Mouse (Mus musculus): ENCODE results near the gene Tle4. TPM values are rescaled to one million over a fixed set of nuclear protein-coding genes. Genes with fewer than 3 reads are reported as not detected.
"Not testable (repeated sequence)": the region's sequence is repeated elsewhere in the genome, so short reads cannot be mapped to it uniquely, and the experiment has no call there.

Tle4 gene
- 40.4 and 41.3 TPM in 2 replicates for polyA plus RNA-seq (2015; fragmentation: Nextera tagmentation; extraction: Ambion mirVana)

- H3K4me3 ChIP-seq, result peak within 1 kb of the TSS; percentile 89
- peak within 1 kb of the TSS; percentile 74 for H3K4me2 ChIP-seq
- peaks cover 29% of the 10 kb centered on the region for H3K4me1 ChIP-seq
- H3K9ac ChIP-seq, result peak within 1 kb of the TSS; percentile 89
- H3K27me3 ChIP-seq (replicated peaks), result peaks cover 5% of the 10 kb centered on the region; the same call in 1 of the 2 replicates
- under 1% methylated on average over 71 of the region's 71 CpGs for WGBS
- no peaks in the 10 kb centered on the region for H3K9me3 ChIP-seq
- no peaks in the 10 kb centered on the region for H3K36me3 ChIP-seq (replicated peaks)
- peak; percentile 98 for ATAC-seq (replicated peaks)
- peak within 1 kb of the TSS; percentile 97 for H3K27ac ChIP-seq
These were observed at the start of gene Tle4 for GRCm38 (mm10) chr19:14597917-14598689. Tle4 (minus strand) TSS chr19:14598051.

GRCm38 (mm10) chr19:14645666-14646065 is 47.8 kb upstream of the Tle4 start:
- no peak for ATAC-seq (replicated peaks)
- Histone ChIP-seq H3K27me3 (replicated peaks) (no peaks in the 10 kb centered on the region), H3K27ac (no peak overlapping the region), H3K36me3 (replicated peaks) (no peaks in the 10 kb centered on the region), H3K4me3 (no peak overlapping the region), H3K4me2 (no peak overlapping the region), H3K9me3 (no peaks in the 10 kb centered on the region), H3K9ac (no peak overlapping the region), H3K4me1 (no peaks in the 10 kb centered on the region)
- WGBS, result 84% methylated on average over 2 of the region's 2 CpGs

GRCm38 (mm10) chr19:14644756-14645155 is 46.9 kb upstream of the Tle4 start:
- no peak overlapping the region for H3K4me3 ChIP-seq
- no peaks in the 10 kb centered on the region for H3K27me3 ChIP-seq (replicated peaks)
- 72% methylated on average over 3 of the region's 3 CpGs for WGBS
- no peaks in the 10 kb centered on the region for H3K4me1 ChIP-seq
- H3K9me3 ChIP-seq, result no peaks in the 10 kb centered on the region
- no peak for ATAC-seq (replicated peaks)
- H3K36me3 ChIP-seq (replicated peaks), result no peaks in the 10 kb centered on the region
- H3K27ac ChIP-seq, result no peak overlapping the region
- no peak overlapping the region for H3K4me2 ChIP-seq
- no peak overlapping the region for H3K9ac ChIP-seq

DNA sequence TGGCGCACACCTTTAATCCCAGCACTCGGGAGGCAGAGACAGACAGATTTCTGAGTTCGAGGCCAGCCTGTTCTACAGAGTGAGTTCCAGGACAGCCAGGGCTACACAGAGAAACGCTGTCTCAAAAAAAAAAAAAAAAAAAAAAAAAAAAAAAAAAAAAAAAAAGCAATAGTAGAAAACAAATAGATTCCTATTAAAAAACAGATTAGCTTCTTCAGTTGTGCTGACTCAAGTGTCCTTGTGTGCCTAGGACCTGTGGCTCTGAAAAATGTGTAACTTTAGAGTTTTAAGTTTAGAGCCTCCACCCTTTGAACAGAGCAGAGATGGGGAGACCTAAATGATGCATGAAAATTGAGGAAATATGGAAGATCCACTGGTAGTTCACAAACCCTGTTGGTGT is 45.2 kb upstream of the Tle4 start:
- H3K27me3 ChIP-seq (replicated peaks); H3K9me3 ChIP-seq; H3K4me1 ChIP-seq; H3K9ac ChIP-seq; ATAC-seq (replicated peaks); H3K4me3 ChIP-seq; H3K36me3 ChIP-seq (replicated peaks); H3K4me2 ChIP-seq; H3K27ac ChIP-seq: not testable (repeated sequence)
- WGBS, result 98% methylated on average over 4 of the region's 4 CpGs

GRCm38 (mm10) chr19:14642663-14643062 is 44.8 kb upstream of the Tle4 start:
- H3K4me3 ChIP-seq, result no peak overlapping the region
- no peaks in the 10 kb centered on the region for H3K9me3 ChIP-seq
- no peak for ATAC-seq (replicated peaks)
- H3K4me1 ChIP-seq, result no peaks in the 10 kb centered on the region
- H3K4me2 ChIP-seq, result no peak overlapping the region
- H3K36me3 ChIP-seq (replicated peaks), result no peaks in the 10 kb centered on the region
- no peak overlapping the region for H3K9ac ChIP-seq
- H3K27ac ChIP-seq, result no peak overlapping the region
- H3K27me3 ChIP-seq (replicated peaks), result no peaks in the 10 kb centered on the region
- WGBS, result 87% methylated on average over 10 of the region's 10 CpGs

GRCm38 (mm10) chr19:14635213-14635928 is 37.5 kb upstream of the Tle4 start:
- Histone ChIP-seq H3K4me3 (no peak overlapping the region), H3K4me1 (0 out of 2 replicates have a peak, but pooled peaks cover 4% of the 10 kb centered on the region), H3K27ac (no peak overlapping the region), H3K36me3 (replicated peaks) (no peaks in the 10 kb centered on the region), H3K27me3 (replicated peaks) (no peaks in the 10 kb centered on the region), H3K4me2 (no peak overlapping the region), H3K9ac (no peak overlapping the region), H3K9me3 (no peaks in the 10 kb centered on the region)
- WGBS, result 62% methylated on average over 10 of the region's 10 CpGs
- no peak for ATAC-seq (replicated peaks)

DNA sequence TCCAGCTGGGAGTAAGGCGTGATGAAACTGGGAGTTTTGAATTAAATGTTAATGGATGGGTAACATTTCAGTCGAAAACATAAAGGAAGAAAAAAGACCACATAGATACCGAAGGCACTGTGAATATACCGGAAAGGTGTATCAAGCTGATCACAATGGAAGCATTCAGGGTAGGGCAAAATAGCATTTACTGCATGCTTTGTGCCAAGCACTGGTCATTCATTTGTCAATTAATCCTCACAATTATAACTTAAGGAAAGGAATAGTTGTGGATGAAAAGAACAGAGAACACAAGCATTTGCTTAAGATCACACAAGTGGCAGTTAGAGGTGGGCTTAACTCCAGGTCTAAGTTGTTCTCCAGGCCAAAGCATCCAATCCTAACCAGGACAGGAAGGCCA is 25.5 kb upstream of the Tle4 start:
- H3K27ac ChIP-seq, result no peak overlapping the region
- no peaks in the 10 kb centered on the region for H3K36me3 ChIP-seq (replicated peaks)
- no peak for ATAC-seq (replicated peaks)
- H3K4me1 ChIP-seq, result no peaks in the 10 kb centered on the region
- no peaks in the 10 kb centered on the region for H3K9me3 ChIP-seq
- no peak overlapping the region for H3K4me2 ChIP-seq
- no peak overlapping the region for H3K4me3 ChIP-seq
- WGBS, result 44% methylated on average over 4 of the region's 4 CpGs
- no peaks in the 10 kb centered on the region for H3K27me3 ChIP-seq (replicated peaks)
- no peak overlapping the region for H3K9ac ChIP-seq

- WGBS, result 94% methylated on average over 1 of the region's 1 CpGs
These were observed 22.7 kb upstream of the Tle4 start for GRCm38 (mm10) chr19:14620534-14620933.

GRCm38 (mm10) chr19:14619814-14620213 is 22.0 kb upstream of the Tle4 start:
- no peak overlapping the region for H3K27ac ChIP-seq
- no peak overlapping the region for H3K9ac ChIP-seq
- no peaks in the 10 kb centered on the region for H3K27me3 ChIP-seq (replicated peaks)
- no peak overlapping the region for H3K4me3 ChIP-seq
- H3K9me3 ChIP-seq, result no peaks in the 10 kb centered on the region
- no peaks in the 10 kb centered on the region for H3K36me3 ChIP-seq (replicated peaks)
- H3K4me2 ChIP-seq, result no peak overlapping the region
- no peaks in the 10 kb centered on the region for H3K4me1 ChIP-seq
- no peak for ATAC-seq (replicated peaks)

More at GRCm38 (mm10) chr19:14620534-14620933, 22.7 kb upstream of the Tle4 start:
- Histone ChIP-seq H3K27me3 (replicated peaks) (no peaks in the 10 kb centered on the region), H3K27ac (no peak overlapping the region), H3K4me1 (no peaks in the 10 kb centered on the region), H3K9me3 (no peaks in the 10 kb centered on the region), H3K4me2 (no peak overlapping the region), H3K9ac (no peak overlapping the region), H3K4me3 (no peak overlapping the region), H3K36me3 (replicated peaks) (no peaks in the 10 kb centered on the region)
- no peak for ATAC-seq (replicated peaks)

GRCm38 (mm10) chr19:14614816-14615215 is 17.0 kb upstream of the Tle4 start:
- Histone ChIP-seq H3K27me3 (replicated peaks) (peaks cover 3% of the 10 kb centered on the region; the same call in 1 of the 2 replicates), H3K27ac (no peak overlapping the region), H3K36me3 (replicated peaks) (no peaks in the 10 kb centered on the region), H3K9me3 (no peaks in the 10 kb centered on the region), H3K9ac (no peak overlapping the region), H3K4me3 (no peak overlapping the region), H3K4me2 (no peak overlapping the region), H3K4me1 (no peaks in the 10 kb centered on the region)
- WGBS, result 82% methylated on average over 5 of the region's 5 CpGs
- no peak for ATAC-seq (replicated peaks)

- Histone ChIP-seq H3K27me3 (replicated peaks) (peaks cover 10% of the 10 kb centered on the region), H3K27ac (no peak overlapping the region), H3K4me3 (no peak overlapping the region), H3K4me1 (no peaks in the 10 kb centered on the region), H3K9me3 (no peaks in the 10 kb centered on the region), H3K4me2 (no peak overlapping the region), H3K9ac (no peak overlapping the region), H3K36me3 (replicated peaks) (no peaks in the 10 kb centered on the region)
- 70% methylated on average over 8 of the region's 8 CpGs for WGBS
- ATAC-seq (replicated peaks), result no peak
These were observed 12.9 kb upstream of the Tle4 start for GRCm38 (mm10) chr19:14610542-14611317.

DNA sequence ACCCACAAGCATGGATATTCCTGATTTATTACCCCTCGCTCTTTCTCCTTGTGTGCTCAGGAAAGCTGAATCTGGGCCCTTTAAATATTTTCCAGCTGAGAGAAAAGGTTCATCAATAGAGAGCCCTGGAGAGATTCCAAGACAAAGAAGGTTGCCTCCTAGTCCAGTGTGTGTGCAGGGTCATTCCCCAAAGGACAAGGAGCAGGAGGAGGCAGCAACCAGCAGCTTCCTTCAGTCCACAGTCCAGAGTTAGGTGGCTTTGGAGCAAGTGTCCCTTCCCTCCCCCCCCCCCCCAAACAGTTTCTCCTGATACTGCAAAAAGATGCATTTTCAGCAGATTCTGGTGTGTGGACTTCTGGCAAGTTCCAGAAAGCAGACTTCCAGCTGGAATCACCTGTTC is 3.0 kb upstream of the Tle4 start:
- 88% methylated on average over 1 of the region's 1 CpGs for WGBS
- peaks cover 15% of the 10 kb centered on the region for H3K4me1 ChIP-seq
- ATAC-seq (replicated peaks), result no peak

More for the DNA sequence above, 3.0 kb upstream of the Tle4 start:
- no peak overlapping the region for H3K27ac ChIP-seq
- H3K4me3 ChIP-seq, result no peak overlapping the region
- no peaks in the 10 kb centered on the region for H3K36me3 ChIP-seq (replicated peaks)
- H3K9me3 ChIP-seq, result no peaks in the 10 kb centered on the region
- no peak overlapping the region for H3K4me2 ChIP-seq
- H3K27me3 ChIP-seq (replicated peaks), result peaks cover 16% of the 10 kb centered on the region
- H3K9ac ChIP-seq, result no peak overlapping the region

All from midbrain, embryonic 15.5 days (tissue).